Mouse (Mus musculus): ENCODE results near the gene Cdx2. TPM values are rescaled to one million over a fixed set of nuclear protein-coding genes. Genes with fewer than 3 reads are reported as not detected.

Cdx2 gene
- total RNA-seq, 2 experiments from 2014 or later: not detected

Small RNA genes lying within 50 kb of the gene (microRNA-seq; reads per million reads assigned to microRNA genes)
- gene Mir7k: 1.2 reads per million

Other genes starting within 250 kb of the Cdx2 start
- gene Lnx2, start 230.7 kb downstream of the Cdx2 start, total RNA-seq (2021): 10 to 100 TPM; 11.8 to 17.3 TPM
- 100 to 1,000 TPM; 127 to 139 TPM for gene Polr1d, start 230.2 kb downstream of the Cdx2 start, total RNA-seq (2021)
- gene Gsx1, start 118.6 kb downstream of the Cdx2 start, total RNA-seq (2021): not detected
- not detected for gene Pdx1, start 37.3 kb downstream of the Cdx2 start, total RNA-seq (2021)
- 1 to 10 TPM in 1 of 2 experiments, not detected in 1; 3.7 TPM for gene Urad, start 15.2 kb upstream of the Cdx2 start, total RNA-seq (2021)
- gene Flt3, start 93.2 kb upstream of the Cdx2 start, total RNA-seq (2021): under 1 TPM in 1 of 2 experiments, not detected in 1; 0.43 TPM
- 100 to 1,000 TPM in 1 of 2 experiments, 10 to 100 TPM in 1; 92.1 to 101 TPM for gene Pan3, start 122.9 kb upstream of the Cdx2 start, total RNA-seq (2021)